Mouse (Mus musculus): ENCODE measurements around the gene Nccrp1. TPM values are rescaled to one million over a fixed set of nuclear protein-coding genes. Genes with fewer than 3 reads are reported as not detected.

Gene Nccrp1
- not detected in 2 replicates for polyA plus RNA-seq (2015; fragmentation: Nextera tagmentation; extraction: Ambion mirVana)

DNA sequence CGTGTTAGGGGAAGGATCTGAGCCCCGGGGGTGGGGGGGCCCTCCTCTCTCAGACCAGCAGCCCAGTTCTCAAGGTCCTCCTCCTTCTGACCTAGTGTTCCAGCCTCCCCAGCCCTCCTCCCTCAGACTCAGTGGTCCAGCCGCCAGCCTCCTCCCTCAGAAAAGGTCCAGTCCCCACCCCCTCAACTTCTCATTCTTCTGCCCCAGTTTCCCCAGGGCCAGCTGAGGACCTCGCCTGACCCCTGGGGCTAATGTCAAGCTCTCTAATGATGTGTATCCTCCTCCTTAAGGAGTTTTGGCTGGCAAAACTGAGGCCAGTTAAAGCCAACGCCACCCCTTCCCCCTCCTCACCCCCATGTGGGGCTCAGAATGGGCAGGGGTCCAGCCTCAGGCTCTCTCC lies at the start of gene Nccrp1:
Nccrp1 (minus strand) TSS at position 101 of the 400 bp plus-strand sequence.
- no peak for ATAC-seq
- H3K9ac ChIP-seq, result no peak within 1 kb of the TSS
- 8% methylated on average over 5 of the region's 5 CpGs for WGBS
- H3K4me3 ChIP-seq (replicated peaks), result peak within 1 kb of the TSS; percentile 21; the same call in 1 of the 2 replicates
- H3K4me1 ChIP-seq (replicated peaks), result peaks cover 13% of the 10 kb centered on the region; the same call in 1 of the 2 replicates
- no peaks in the 10 kb centered on the region for H3K36me3 ChIP-seq
- no peaks in the 10 kb centered on the region for H3K9me3 ChIP-seq
- H3K27ac ChIP-seq, result no peak within 1 kb of the TSS
- peak within 1 kb of the TSS; percentile 50 for H3K4me2 ChIP-seq (replicated peaks)
- peaks cover 24% of the 10 kb centered on the region for H3K27me3 ChIP-seq (replicated peaks)

DNA sequence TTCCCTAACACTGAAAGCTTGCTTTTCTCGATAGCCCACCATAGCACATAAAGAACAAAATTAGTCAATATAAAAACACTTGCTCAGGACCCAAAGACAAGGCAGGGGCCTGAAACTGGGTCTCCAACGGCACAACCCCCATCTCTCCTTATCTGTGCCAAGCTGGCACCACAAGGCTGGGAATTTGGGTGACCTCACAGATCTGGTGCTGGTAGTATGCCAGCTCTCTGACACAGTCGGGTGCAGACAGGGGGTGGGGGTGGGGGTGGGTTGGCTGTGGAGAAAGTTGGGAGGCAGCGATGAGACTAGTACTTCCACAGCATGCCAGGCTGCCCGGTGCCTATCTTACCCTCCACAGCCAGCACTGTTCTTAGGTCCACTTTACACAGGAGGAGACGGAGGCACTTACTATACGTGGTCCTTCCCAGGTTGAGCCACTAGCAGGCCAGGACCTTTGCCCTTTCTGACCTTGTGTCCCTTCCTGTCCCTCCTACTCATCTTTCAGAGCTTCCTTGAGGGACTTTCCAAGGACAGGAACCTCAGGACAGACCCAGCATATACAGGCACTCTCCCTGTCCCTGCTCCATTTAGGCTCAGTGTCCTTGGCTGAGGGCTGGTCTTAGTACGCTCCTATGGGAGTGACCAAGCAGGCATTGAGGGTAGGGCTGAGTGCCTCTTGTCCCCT lies 48.8 kb upstream of the Nccrp1 start:
- WGBS, result 65% methylated on average over 8 of the region's 8 CpGs
- Histone ChIP-seq H3K9me3 (no peaks in the 10 kb centered on the region), H3K4me3 (replicated peaks) (peak overlapping the region; percentile 65), H3K36me3 (no peaks in the 10 kb centered on the region), H3K27me3 (replicated peaks) (no peaks in the 10 kb centered on the region), H3K4me1 (replicated peaks) (peaks cover 60% of the 10 kb centered on the region), H3K9ac (0 out of 2 replicates have a peak overlapping the region, but pooled peaks have one; percentile 10), H3K4me2 (replicated peaks) (peak overlapping the region; percentile 73), H3K27ac (peak overlapping the region; percentile 92)
- ATAC-seq, result no peak

DNA sequence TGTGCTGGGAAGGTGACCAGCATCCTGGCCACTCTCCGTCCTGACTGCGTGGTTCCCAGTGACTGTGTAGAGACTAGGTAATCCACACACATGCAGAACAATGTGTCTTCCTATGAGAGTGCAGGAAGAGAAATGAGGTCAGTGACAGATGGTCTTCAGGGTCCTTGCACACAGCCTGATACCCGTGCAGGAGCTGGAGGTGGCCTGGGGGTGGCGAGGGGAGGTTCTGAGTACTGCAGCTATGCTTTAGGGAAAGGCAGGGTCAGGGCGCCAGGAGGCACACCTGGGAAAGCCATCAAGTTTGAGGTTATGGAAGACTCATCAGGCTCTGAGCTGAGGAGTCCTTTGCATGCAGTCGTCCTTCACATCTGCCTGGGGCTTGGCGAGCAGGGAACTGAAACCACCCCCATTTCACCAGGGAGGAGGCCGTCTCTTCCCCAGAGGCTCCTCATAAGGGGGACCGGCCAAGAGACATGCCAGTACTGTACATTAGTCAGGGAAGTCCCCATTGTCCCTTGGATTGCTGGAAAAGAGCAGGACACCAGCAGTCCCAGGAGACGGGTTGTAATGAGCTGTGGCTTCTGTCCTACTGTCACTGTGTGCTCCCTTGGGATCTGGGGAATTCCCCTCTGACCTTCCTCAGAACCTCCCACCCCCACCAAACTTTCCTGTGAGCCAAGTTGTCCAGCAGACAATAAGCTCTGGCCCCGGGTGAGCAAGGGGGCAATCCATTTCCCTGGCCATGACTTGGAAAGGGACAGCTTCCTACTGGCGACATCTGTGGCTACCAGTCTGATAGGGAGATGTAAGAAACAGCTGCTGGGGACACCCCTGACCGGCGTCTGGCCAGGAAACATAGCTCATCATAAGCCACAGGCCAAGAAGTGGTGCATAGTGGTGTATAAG lies 46.4 kb upstream of the Nccrp1 start:
- H3K4me1 ChIP-seq (replicated peaks), result peaks cover 67% of the 10 kb centered on the region
- WGBS, result 38% methylated on average over 14 of the region's 14 CpGs
- H3K36me3 ChIP-seq, result no peaks in the 10 kb centered on the region
- 0 out of 2 replicates have a peak overlapping the region, but pooled peaks have one; percentile 18 for H3K4me2 ChIP-seq (replicated peaks)
- 0 out of 2 replicates have a peak overlapping the region, but pooled peaks have one; percentile 32 for H3K27ac ChIP-seq
- no peak overlapping the region for H3K9ac ChIP-seq
- no peaks in the 10 kb centered on the region for H3K9me3 ChIP-seq
- H3K4me3 ChIP-seq (replicated peaks), result no peak overlapping the region
- H3K27me3 ChIP-seq (replicated peaks), result no peaks in the 10 kb centered on the region
- no peak for ATAC-seq

DNA sequence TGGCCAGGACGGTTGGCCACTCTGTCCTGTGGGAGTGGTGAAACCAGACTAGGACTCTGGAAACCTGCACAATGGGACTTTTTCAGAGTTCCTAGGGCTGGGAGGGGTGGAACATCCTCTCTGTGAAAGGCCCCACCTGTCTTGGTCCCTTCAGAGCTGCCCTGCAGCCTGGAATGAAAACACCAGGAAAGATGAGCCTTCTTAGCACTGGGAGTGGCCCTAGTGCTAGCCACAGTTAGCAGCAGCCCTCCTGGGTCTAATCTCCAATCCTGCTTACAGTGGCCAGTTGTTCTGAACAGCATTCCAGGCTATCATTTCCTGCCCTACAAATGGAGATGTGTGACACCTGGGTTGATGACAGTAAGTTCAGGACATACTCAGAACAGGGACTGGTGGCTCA lies 44.8 kb upstream of the Nccrp1 start:
- peaks cover 78% of the 10 kb centered on the region for H3K4me1 ChIP-seq (replicated peaks)
- ATAC-seq, result no peak
- no peaks in the 10 kb centered on the region for H3K36me3 ChIP-seq
- H3K27me3 ChIP-seq (replicated peaks), result no peaks in the 10 kb centered on the region
- H3K4me3 ChIP-seq (replicated peaks), result no peak overlapping the region
- 47% methylated on average over 1 of the region's 1 CpGs for WGBS
- H3K4me2 ChIP-seq (replicated peaks), result no peak overlapping the region
- H3K9me3 ChIP-seq, result no peaks in the 10 kb centered on the region
- H3K9ac ChIP-seq, result no peak overlapping the region
- no peak overlapping the region for H3K27ac ChIP-seq

DNA sequence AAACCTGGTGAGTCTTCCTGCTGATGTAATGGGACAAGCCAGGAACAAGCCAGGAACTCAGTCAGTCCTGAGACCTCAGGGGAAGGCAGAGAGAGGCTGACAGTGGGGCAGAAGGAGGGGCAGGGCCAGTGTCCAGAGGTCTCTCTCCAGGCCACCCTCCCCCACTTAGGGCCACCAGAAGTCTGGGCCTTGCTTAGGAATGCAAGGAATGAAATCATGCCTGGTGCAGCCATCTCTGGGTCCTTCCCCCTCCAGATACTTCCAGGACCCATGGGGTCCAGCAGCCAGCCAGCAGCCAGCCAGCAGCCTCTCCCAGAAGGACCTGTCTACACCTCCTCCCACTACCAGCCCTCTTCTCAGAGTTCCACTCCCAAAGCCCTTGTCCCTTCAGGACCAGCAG lies 40.6 kb upstream of the Nccrp1 start:
- Histone ChIP-seq H3K4me3 (replicated peaks) (no peak overlapping the region), H3K9ac (peak overlapping the region; percentile 20; the same call in 1 of the 2 replicates), H3K4me2 (replicated peaks) (no peak overlapping the region), H3K36me3 (no peaks in the 10 kb centered on the region), H3K9me3 (no peaks in the 10 kb centered on the region), H3K27me3 (replicated peaks) (no peaks in the 10 kb centered on the region), H3K4me1 (replicated peaks) (peaks cover 73% of the 10 kb centered on the region), H3K27ac (peak overlapping the region; percentile 48)
- no peak for ATAC-seq

DNA sequence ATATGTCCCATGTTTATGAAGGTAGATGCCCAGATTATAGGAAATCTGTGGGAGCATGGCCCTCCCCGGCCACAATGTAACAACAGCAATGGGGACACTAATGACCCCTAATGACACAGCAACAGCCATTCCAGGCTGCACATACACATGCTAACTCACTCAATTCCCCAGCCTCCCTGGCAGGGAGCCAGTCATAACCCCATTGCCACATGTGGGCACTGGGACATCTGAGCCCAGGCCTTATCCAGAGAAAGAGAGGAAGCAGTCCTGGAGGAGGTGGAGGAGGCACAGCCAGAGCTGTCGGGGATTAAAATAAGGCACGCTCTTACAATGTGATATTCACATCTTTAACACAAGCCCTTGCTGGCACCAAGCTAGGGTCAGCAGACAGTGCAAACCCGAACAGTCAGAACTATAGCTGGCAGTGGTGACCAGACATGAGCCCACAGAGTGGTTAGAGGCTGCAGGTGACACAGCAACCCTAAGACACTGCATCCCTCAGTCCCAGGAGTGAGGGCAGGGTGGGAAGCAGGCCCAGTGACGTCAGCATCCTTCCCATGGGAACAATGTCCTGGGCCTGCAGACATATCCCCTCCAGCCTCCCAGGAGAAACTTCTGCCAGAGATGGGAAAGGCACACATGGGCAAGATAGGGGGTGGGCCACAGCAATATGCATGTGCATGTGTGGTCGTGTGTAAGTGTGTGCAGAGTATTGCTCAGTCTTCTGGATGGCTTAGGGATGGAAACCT lies 39.8 kb upstream of the Nccrp1 start:
- ATAC-seq, result no peak
- 57% methylated on average over 6 of the region's 6 CpGs for WGBS
- no peak overlapping the region for H3K4me3 ChIP-seq (replicated peaks)
- H3K9me3 ChIP-seq, result no peaks in the 10 kb centered on the region
- H3K36me3 ChIP-seq, result no peaks in the 10 kb centered on the region
- H3K9ac ChIP-seq, result 0 out of 2 replicates have a peak overlapping the region, but pooled peaks have one; percentile 8
- H3K4me2 ChIP-seq (replicated peaks), result no peak overlapping the region
- H3K4me1 ChIP-seq (replicated peaks), result peaks cover 72% of the 10 kb centered on the region
- no peaks in the 10 kb centered on the region for H3K27me3 ChIP-seq (replicated peaks)
- peak overlapping the region; percentile 48; the same call in 1 of the 2 replicates for H3K27ac ChIP-seq

DNA sequence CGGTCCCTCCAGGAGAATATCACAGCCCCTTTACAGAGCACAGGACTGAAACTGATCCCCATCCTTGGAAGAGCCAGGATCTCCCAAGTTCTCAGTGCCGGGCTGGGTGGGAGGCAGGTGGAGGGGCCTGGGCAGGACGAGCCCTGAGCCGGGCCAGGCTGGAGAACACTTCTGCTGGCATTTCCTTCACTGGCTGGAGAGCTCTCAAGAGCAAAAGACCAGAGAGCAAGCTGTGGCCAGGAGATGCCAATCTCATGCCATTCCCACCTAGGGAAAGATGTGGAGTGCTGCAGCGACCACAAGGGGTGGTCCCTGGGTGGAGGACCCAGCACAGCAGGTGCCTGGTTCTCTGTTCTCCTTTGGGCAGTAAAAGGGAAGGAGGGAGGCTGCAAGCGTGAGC lies 37.9 kb upstream of the Nccrp1 start:
- no peak overlapping the region for H3K4me3 ChIP-seq (replicated peaks)
- no peaks in the 10 kb centered on the region for H3K9me3 ChIP-seq
- no peaks in the 10 kb centered on the region for H3K36me3 ChIP-seq
- H3K9ac ChIP-seq, result 0 out of 2 replicates have a peak overlapping the region, but pooled peaks have one; percentile 15
- H3K4me2 ChIP-seq (replicated peaks), result 0 out of 2 replicates have a peak overlapping the region, but pooled peaks have one; percentile 11
- no peak for ATAC-seq
- 59% methylated on average over 6 of the region's 6 CpGs for WGBS
- H3K27me3 ChIP-seq (replicated peaks), result no peaks in the 10 kb centered on the region
- peaks cover 74% of the 10 kb centered on the region for H3K4me1 ChIP-seq (replicated peaks)
- peak overlapping the region; percentile 67 for H3K27ac ChIP-seq

DNA sequence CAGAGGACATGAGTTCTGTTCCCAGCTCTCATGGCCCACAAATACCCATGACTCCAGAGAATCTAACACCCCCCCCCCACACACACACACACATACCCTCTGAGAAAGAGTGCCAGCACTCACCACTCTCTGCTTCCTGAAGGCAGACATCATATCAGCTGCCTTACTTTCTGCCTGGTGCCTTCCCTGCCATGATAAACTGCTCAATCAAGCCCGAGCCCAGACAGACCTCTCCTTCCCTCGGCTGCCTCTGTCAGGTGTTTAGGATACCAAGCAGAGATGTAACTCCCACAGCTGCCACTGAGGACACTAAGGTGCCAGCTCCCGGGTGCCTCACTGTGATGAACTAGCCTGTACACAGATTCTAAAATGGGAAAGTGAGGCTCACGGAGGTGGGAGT lies 37.4 kb upstream of the Nccrp1 start:
- H3K4me2 ChIP-seq (replicated peaks), result peak overlapping the region; percentile 39; the same call in 1 of the 2 replicates
- no peaks in the 10 kb centered on the region for H3K27me3 ChIP-seq (replicated peaks)
- peak overlapping the region; percentile 67 for H3K27ac ChIP-seq
- H3K9me3 ChIP-seq, result no peaks in the 10 kb centered on the region
- 0 out of 2 replicates have a peak, but pooled peaks cover under 1% of the 10 kb centered on the region for H3K36me3 ChIP-seq
- 0 out of 2 replicates have a peak overlapping the region, but pooled peaks have one; percentile 15 for H3K9ac ChIP-seq
- ATAC-seq, result no peak
- WGBS, result 47% methylated on average over 4 of the region's 4 CpGs
- peaks cover 78% of the 10 kb centered on the region for H3K4me1 ChIP-seq (replicated peaks)
- no peak overlapping the region for H3K4me3 ChIP-seq (replicated peaks)

DNA sequence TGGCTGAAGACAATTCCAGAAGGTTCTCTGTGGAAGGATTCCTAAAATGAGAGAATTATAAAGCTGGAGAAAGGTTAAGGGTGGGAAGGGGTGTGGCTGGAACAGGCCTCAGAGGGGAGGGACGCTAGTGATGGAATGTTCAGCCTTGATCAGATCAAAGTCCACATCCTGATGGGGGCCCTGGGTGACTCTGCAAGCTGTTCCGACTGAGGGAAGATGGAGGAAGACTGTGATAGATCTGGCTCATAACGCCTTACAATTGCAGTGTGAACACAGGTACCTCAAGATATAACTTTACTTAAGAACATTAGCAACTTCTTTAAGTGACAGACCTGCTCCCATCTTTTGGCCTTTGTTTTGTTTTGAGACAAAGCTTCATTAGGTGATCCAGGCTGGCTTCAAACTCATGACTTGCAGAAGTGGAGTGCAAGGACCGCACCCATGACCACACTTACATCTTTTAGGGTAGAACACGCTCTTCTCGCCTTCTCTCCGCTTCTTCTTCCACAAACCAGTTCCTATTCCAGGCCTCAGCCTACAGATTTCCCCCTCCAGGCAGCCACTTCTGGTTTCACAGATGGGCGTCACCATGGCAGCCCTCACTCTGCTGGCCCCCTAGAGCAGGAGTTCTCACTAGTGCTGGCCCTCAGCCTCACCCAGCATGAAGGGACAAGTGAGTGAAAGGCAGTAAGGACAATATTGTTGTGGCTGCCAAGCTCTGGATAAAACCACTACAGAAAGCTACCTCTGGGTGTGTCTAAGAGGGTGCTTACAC lies 36.7 kb upstream of the Nccrp1 start:
- 60% methylated on average over 8 of the region's 8 CpGs for whole genome bisulfite sequencing
- H3K27me3 ChIP-seq (replicated peaks), result no peaks in the 10 kb centered on the region
- 0 out of 2 replicates have a peak, but pooled peaks cover 6% of the 10 kb centered on the region for H3K36me3 ChIP-seq
- no peak overlapping the region for H3K4me3 ChIP-seq (replicated peaks)
- peak overlapping the region; percentile 67 for H3K27ac ChIP-seq
- H3K9me3 ChIP-seq, result no peaks in the 10 kb centered on the region
- no peak overlapping the region for H3K9ac ChIP-seq
- H3K4me1 ChIP-seq (replicated peaks), result peaks cover 85% of the 10 kb centered on the region
- peak; percentile 84 for ATAC-seq
- peak overlapping the region; percentile 39 for H3K4me2 ChIP-seq (replicated peaks)

DNA sequence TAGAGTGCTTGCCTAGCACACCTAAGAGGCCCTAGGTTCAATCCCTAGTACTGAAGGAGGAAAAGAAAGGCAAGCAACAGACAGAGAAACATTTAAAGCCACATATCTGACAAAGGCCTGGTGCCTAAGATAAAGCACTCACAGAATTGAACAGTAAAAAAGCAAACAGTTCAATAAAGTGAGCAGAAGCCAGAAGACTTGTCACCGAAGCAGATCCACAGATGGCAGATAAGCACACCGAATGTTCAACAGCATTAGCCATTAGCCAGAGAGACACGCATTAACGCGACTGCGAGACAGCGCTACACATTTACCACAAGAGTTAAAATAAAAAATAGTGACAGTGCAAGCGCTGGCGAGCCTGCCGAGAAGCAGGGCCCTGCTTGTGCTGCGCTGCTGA lies 35.8 kb upstream of the Nccrp1 start:
- H3K36me3 ChIP-seq, result 0 out of 2 replicates have a peak, but pooled peaks cover 6% of the 10 kb centered on the region
- no peaks in the 10 kb centered on the region for H3K27me3 ChIP-seq (replicated peaks)
- H3K4me1 ChIP-seq (replicated peaks), result peaks cover 86% of the 10 kb centered on the region
- H3K4me2 ChIP-seq (replicated peaks), result peak overlapping the region; percentile 39; the same call in 1 of the 2 replicates
- no peak overlapping the region for H3K9ac ChIP-seq
- ATAC-seq, result no peak
- peak overlapping the region; percentile 67 for H3K27ac ChIP-seq
- WGBS, result 56% methylated on average over 11 of the region's 11 CpGs
- H3K4me3 ChIP-seq (replicated peaks), result no peak overlapping the region
- no peaks in the 10 kb centered on the region for H3K9me3 ChIP-seq

DNA sequence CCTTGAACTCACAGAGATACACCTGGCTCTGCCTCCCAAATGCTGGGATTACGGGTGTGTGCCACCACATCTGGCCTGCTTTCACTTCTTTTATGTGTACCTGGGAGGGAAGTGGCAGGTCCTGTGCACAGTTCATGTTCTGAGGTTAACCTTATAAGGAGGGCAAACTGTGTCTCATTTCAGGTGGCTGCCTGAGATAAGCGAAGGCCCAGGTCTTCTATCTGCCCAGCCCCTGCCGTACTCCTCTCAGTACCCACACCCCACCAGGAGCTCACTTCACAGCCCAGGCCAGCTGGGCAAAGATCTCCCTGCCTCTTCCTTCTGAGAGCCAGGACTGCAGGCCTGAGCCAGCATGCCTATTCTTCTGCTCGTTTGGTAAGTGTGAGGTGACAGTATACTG lies 34.7 kb upstream of the Nccrp1 start:
- H3K27ac ChIP-seq, result peak overlapping the region; percentile 67
- peak; percentile 19 for ATAC-seq
- peaks cover 86% of the 10 kb centered on the region for H3K4me1 ChIP-seq (replicated peaks)
- 0 out of 2 replicates have a peak, but pooled peaks cover 6% of the 10 kb centered on the region for H3K36me3 ChIP-seq
- no peak overlapping the region for H3K9ac ChIP-seq
- no peaks in the 10 kb centered on the region for H3K9me3 ChIP-seq
- peak overlapping the region; percentile 26; the same call in 1 of the 2 replicates for H3K4me2 ChIP-seq (replicated peaks)
- WGBS, result 62% methylated on average over 4 of the region's 4 CpGs
- no peaks in the 10 kb centered on the region for H3K27me3 ChIP-seq (replicated peaks)
- H3K4me3 ChIP-seq (replicated peaks), result no peak overlapping the region
